Mouse (Mus musculus): ENCODE measurements around the gene Hmgxb4. TPM values are rescaled to one million over a fixed set of nuclear protein-coding genes. Genes with fewer than 3 reads are reported as not detected.

The Hmgxb4 gene
- total and polyA plus RNA-seq, 2 experiments from 2014 or later, result 24.7 to 66.9 TPM

GRCm38 (mm10) chr8:75078851-75079250 lies 85.7 kb downstream of the Hmgxb4 start:
- no peaks in the 10 kb centered on the region for H3K4me1 ChIP-seq (ENCODE audit: insufficient read depth, low read length)
- TF ChIP-seq CTCF (IDR thresholded peaks at IDR 0.05; ENCODE audit: low read depth), result no peak
- no peak overlapping the region for H3K27ac ChIP-seq
- DNase-seq (ENCODE audit: low spot score) (no peak), ATAC-seq (no peak)
- no peaks in the 10 kb centered on the region for H3K36me3 ChIP-seq (ENCODE audit: insufficient read depth, low read length)
- H3K27me3 ChIP-seq (ENCODE audit: insufficient read depth, low read length), result no peaks in the 10 kb centered on the region
- H3K4me2 ChIP-seq (ENCODE audit: low read depth, low read length), result no peak overlapping the region
- WGBS, result 95% methylated on average over 9 of the region's 9 CpGs
- H3K9ac ChIP-seq (replicated peaks; ENCODE audit: low read length), result no peak overlapping the region
- no peak overlapping the region for H3K4me3 ChIP-seq (ENCODE audit: low read length)
- H3K9me3 ChIP-seq (ENCODE audit: low read length), result no peaks in the 10 kb centered on the region

Other genes with a start within 250 kb of the Hmgxb4 start
- not detected in 2 replicates for gene Isx, start 120.2 kb upstream of the Hmgxb4 start, total RNA-seq (2014; rRNA removed)
- gene Isx, start 120.2 kb upstream of the Hmgxb4 start, polyA plus RNA-seq (2015; fragmentation: Nextera tagmentation; extraction: Ambion mirVana), result not detected in 2 replicates
- 45.9 and 55.0 TPM in 2 replicates for gene Tom1, start 40.3 kb downstream of the Hmgxb4 start, total RNA-seq (2014; rRNA removed)
- gene Tom1, start 40.3 kb downstream of the Hmgxb4 start, polyA plus RNA-seq (2015; fragmentation: Nextera tagmentation; extraction: Ambion mirVana), result 48.2 and 49.2 TPM in 2 replicates
- 12.1 and 14.6 TPM in 2 replicates for gene Hmox1, start 100.3 kb downstream of the Hmgxb4 start, total RNA-seq (2014; rRNA removed)
- gene Hmox1, start 100.3 kb downstream of the Hmgxb4 start, polyA plus RNA-seq (2015; fragmentation: Nextera tagmentation; extraction: Ambion mirVana), result 16.2 and 21.3 TPM in 2 replicates
- 41.0 and 43.0 TPM in 2 replicates for gene Mcm5, start 116.2 kb downstream of the Hmgxb4 start, total RNA-seq (2014; rRNA removed)
- gene Mcm5, start 116.2 kb downstream of the Hmgxb4 start, polyA plus RNA-seq (2015; fragmentation: Nextera tagmentation; extraction: Ambion mirVana), result 27.7 and 28.4 TPM in 2 replicates
- 7.2 and 9.5 TPM in 2 replicates for gene Rasd2, start 220.6 kb downstream of the Hmgxb4 start, total RNA-seq (2014; rRNA removed)
- 3.6 TPM in 2 replicates for gene Rasd2, start 220.6 kb downstream of the Hmgxb4 start, polyA plus RNA-seq (2015; fragmentation: Nextera tagmentation; extraction: Ambion mirVana)

Data from hindbrain, postnatal 0 days (tissue).